Mouse (Mus musculus) liver, embryonic 11.5 days (tissue): ENCODE measurements around the gene Rasa2. TPM values are rescaled to one million over a fixed set of nuclear protein-coding genes. Genes with fewer than 3 reads are reported as not detected.
"Not testable (repeated sequence)": the region's sequence is repeated elsewhere in the genome, so short reads cannot be mapped to it uniquely, and the experiment has no call there.

Experiments
- ATAC-seq: fragments of 200-750 bp; cut with Nextera tagmentation; replicated peaks from 2 replicates; pipeline ENCODE4 v1.8.0; 2017; ENCODE audit warnings: moderate number of reproducible peaks, mild to moderate bottlenecking, moderate TSS enrichment, moderate library complexity; ENCODE audit not compliant: low FRiP score
- DNase-seq: peaks from one replicate; pipeline ENCODE4 v3.0.0-alpha.2; 2017; ENCODE audit warnings: low spot score
- H3K27ac ChIP-seq: fragments of 300-500 bp; sonication (generic); 2 replicates; pipeline ENCODE4 v1.5.1; 2014; ENCODE audit warnings: mild to moderate bottlenecking, low read depth, low read length, control low read depth
- H3K27me3 ChIP-seq: fragments of 300-500 bp; sonication (generic); replicated peaks from 2 replicates; pipeline ENCODE4 v1.6.1; 2014; ENCODE audit warnings: low read length, mixed read lengths; ENCODE audit not compliant: control insufficient read depth, insufficient read depth
- H3K36me3 ChIP-seq: fragments of 300-500 bp; sonication (generic); 2 replicates; pipeline ENCODE4 v1.6.1; 2014; ENCODE audit warnings: mild to moderate bottlenecking, low read length, moderate library complexity, mixed read lengths; ENCODE audit not compliant: control insufficient read depth, insufficient read depth
- H3K4me1 ChIP-seq: fragments of 300-500 bp; sonication (generic); replicated peaks from 2 replicates; pipeline ENCODE4 v1.6.1; 2014; ENCODE audit warnings: low read length, mixed read lengths; ENCODE audit not compliant: control insufficient read depth, insufficient read depth
- H3K4me2 ChIP-seq: fragments of 300-500 bp; sonication (generic); 2 replicates; pipeline ENCODE4 v1.6.1; 2014; ENCODE audit warnings: mild to moderate bottlenecking, control low read depth, moderate library complexity
- H3K4me3 ChIP-seq: fragments of 300-500 bp; sonication (generic); 2 replicates; pipeline ENCODE4 v1.5.1; 2014; ENCODE audit warnings: low read depth, low read length, control low read depth
- H3K9ac ChIP-seq: fragments of 300-500 bp; sonication (generic); 2 replicates; pipeline ENCODE4 v1.6.1; 2014; ENCODE audit warnings: low read depth, low read length, control low read depth
- H3K9me3 ChIP-seq: fragments of 300-500 bp; sonication (generic); 2 replicates; pipeline ENCODE4 v1.6.1; 2016; ENCODE audit warnings: low read length, inconsistent platforms, mixed read lengths; ENCODE audit not compliant: control insufficient read depth
- WGBS: fragments of 180-500 bp; shearing (Covaris S2); extraction: QIAGEN DNeasy Blood & Tissue Kit; methylation state at CpG from one replicate; pipeline ENCODE4 v1.1.7; 2014; 5-methylcytosine and 5-hydroxymethylcytosine counted together
- polyA plus RNA-seq: library from polyadenylated mRNA; unstranded; fragments of >200 nt; fragmentation: Nextera tagmentation; extraction: Ambion mirVana; gene quantifications from 2 replicates; pipeline ENCODE4 v1.2.1, GENCODE M21; 2014

The Rasa2 gene
- polyA plus RNA-seq, 1 experiment from 2014 or later = 9.7 TPM

DNA sequence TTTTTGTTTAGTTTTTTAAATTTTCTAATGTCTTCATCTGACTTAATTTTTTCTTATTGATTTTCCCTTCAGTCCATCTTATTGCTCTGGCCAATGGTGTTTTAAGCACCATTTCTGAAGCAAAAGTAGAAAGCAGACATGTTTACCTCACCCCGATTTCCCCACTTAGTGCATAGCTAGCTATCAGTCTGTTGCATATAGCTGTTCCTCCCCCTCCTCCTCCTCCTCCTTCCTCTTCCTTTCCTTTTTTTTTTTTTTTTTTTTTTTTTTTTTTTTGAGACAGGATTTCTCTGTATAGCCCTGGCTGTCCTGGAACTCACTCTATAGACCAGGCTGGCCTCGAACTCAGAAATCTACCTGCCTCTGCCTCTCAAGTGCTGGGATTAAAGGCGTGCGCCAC lies 95.3 kb downstream of the Rasa2 start:
- not testable (repeated sequence) for H3K4me3 ChIP-seq, DNase-seq, H3K4me1 ChIP-seq, H3K9ac ChIP-seq, H3K36me3 ChIP-seq, H3K27ac ChIP-seq, H3K9me3 ChIP-seq, H3K4me2 ChIP-seq, H3K27me3 ChIP-seq
- peak; percentile 25; the same call in 1 of the 2 replicates for ATAC-seq
- WGBS = 70% methylated on average over 4 of the region's 4 CpGs

GRCm38 (mm10) chr9:96535431-96535830 lies 96.0 kb downstream of the Rasa2 start:
- Histone ChIP-seq H3K27me3 (no peaks in the 10 kb centered on the region), H3K9me3 (no peaks in the 10 kb centered on the region), H3K36me3 (no peaks in the 10 kb centered on the region), H3K27ac (no peak overlapping the region), H3K4me1 (peaks cover 5% of the 10 kb centered on the region; the same call in 1 of the 2 replicates), H3K9ac (no peak overlapping the region), H3K4me3 (no peak overlapping the region), H3K4me2 (no peak overlapping the region)
- ATAC-seq (no peak), DNase-seq (no peak)
- 85% methylated on average over 6 of the region's 6 CpGs for WGBS

- Histone ChIP-seq H3K4me1 (peaks cover 5% of the 10 kb centered on the region; the same call in 1 of the 2 replicates), H3K36me3 (no peaks in the 10 kb centered on the region), H3K4me2 (no peak overlapping the region), H3K4me3 (no peak overlapping the region), H3K27me3 (no peaks in the 10 kb centered on the region), H3K27ac (no peak overlapping the region), H3K9me3 (no peaks in the 10 kb centered on the region), H3K9ac (no peak overlapping the region)
- WGBS = 87% methylated on average over 4 of the region's 4 CpGs
- ATAC-seq (no peak), DNase-seq (no peak)
Observed at GRCm38 (mm10) chr9:96534256-96534655, 97.2 kb downstream of the Rasa2 start.

DNA sequence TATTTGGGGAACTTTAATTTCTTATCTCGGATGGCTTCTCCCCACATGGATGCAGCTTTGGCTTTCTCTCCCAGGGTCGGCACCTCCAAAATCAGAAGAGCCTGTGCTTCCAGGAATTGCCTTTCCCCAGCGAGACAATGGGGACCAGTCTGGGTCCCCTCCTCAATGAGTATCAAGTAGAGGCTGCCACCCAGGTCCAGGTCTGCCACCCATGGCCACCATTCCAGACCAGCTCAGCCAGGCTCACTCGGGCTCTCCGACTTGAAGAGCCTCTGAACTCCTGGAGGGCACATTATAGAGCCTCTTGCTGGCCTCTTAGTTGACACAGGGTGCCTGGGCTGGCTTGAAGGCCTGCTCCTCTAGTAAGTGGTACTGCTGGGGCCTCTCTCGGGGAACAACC lies 97.9 kb downstream of the Rasa2 start:
- 74% methylated on average over 6 of the region's 6 CpGs for WGBS
- no peaks in the 10 kb centered on the region for H3K27me3 ChIP-seq

GRCm38 (mm10) chr9:96532531-96532930 lies 98.9 kb downstream of the Rasa2 start:
- Histone ChIP-seq H3K36me3 (no peaks in the 10 kb centered on the region), H3K27ac (no peak overlapping the region), H3K9ac (no peak overlapping the region), H3K9me3 (no peaks in the 10 kb centered on the region), H3K4me3 (no peak overlapping the region), H3K27me3 (no peaks in the 10 kb centered on the region), H3K4me2 (no peak overlapping the region), H3K4me1 (peaks cover 5% of the 10 kb centered on the region; the same call in 1 of the 2 replicates)
- ATAC-seq (no peak), DNase-seq (no peak)
- WGBS = 76% methylated on average over 4 of the region's 4 CpGs

More for the DNA sequence above, 97.9 kb downstream of the Rasa2 start:
- Histone ChIP-seq H3K4me1 (peaks cover 5% of the 10 kb centered on the region; the same call in 1 of the 2 replicates), H3K9me3 (no peaks in the 10 kb centered on the region), H3K4me2 (no peak overlapping the region), H3K27ac (no peak overlapping the region), H3K36me3 (no peaks in the 10 kb centered on the region), H3K9ac (no peak overlapping the region), H3K4me3 (no peak overlapping the region)
- no peak for DNase-seq
- no peak for ATAC-seq

DNA sequence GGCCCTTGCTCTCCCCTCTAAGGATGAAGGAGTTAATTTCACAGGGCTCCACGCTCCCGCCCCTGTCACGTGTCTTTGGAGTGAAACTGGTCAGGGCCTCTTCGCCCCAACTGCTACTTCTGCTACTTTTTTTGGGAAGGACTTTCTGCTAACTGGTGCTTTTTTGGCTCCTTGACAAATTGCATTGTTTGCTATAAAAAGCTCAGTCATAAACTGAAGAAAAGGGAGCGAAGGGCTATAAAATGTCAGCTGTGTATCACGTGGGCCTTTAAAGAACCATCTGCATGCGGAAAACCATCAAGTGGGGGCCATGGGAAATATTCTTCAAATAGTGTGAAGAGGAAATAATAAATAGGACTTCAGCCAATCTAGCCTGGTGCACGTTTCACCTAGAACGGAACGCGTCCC lies 100.7 kb downstream of the Rasa2 start:
- Histone ChIP-seq H3K4me2 (no peak overlapping the region), H3K36me3 (no peaks in the 10 kb centered on the region), H3K4me3 (no peak overlapping the region), H3K9ac (no peak overlapping the region), H3K27ac (no peak overlapping the region), H3K27me3 (no peaks in the 10 kb centered on the region), H3K4me1 (0 out of 2 replicates have a peak, but pooled peaks cover 3% of the 10 kb centered on the region), H3K9me3 (no peaks in the 10 kb centered on the region)
- 72% methylated on average over 11 of the region's 11 CpGs for WGBS
- no peak for ATAC-seq
- no peak for DNase-seq

DNA sequence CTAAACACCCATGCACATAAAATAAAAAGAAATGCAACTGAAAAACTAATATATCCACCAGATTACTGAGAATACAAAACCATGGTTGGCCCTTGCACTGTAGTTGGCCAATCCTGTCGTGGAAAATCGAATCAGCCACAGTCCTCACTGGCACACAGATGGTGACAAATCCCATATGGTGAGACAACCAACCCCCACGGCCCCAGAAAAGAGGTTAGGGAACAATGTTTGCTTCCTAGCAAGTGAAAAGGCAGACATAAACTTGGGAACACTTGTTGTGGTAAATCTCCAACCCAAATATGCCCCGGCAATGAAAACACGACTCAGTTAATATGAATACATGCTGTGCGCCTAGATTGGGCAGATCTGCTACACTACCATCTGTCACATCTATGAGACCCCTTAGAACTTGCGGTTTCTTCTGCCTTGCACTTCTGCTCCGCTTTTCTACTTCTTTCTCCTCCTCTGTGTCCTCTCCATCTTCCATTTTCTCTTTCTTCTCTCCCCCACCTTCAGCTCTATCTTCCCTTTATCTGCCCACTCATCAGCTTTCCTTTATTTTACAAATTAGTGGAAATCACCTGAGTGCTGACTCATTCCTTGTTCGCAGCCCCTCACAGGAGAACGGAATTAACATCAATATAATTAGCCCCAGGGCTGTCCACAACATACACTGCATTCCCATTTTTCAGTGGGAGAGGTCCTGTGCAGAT lies 101.3 kb downstream of the Rasa2 start:
- Histone ChIP-seq H3K4me2 (no peak overlapping the region), H3K4me1 (0 out of 2 replicates have a peak, but pooled peaks cover 3% of the 10 kb centered on the region), H3K4me3 (no peak overlapping the region), H3K27me3 (no peaks in the 10 kb centered on the region), H3K9ac (no peak overlapping the region), H3K27ac (no peak overlapping the region), H3K36me3 (no peaks in the 10 kb centered on the region), H3K9me3 (no peaks in the 10 kb centered on the region)
- WGBS = 74% methylated on average over 10 of the region's 10 CpGs
- ATAC-seq (no peak), DNase-seq (no peak)

GRCm38 (mm10) chr9:96526011-96526410 lies 105.4 kb downstream of the Rasa2 start:
- H3K4me3 ChIP-seq = no peak overlapping the region
- no peak for ATAC-seq
- no peak for DNase-seq
- H3K36me3 ChIP-seq = no peaks in the 10 kb centered on the region
- H3K4me1 ChIP-seq = 0 out of 2 replicates have a peak, but pooled peaks cover 3% of the 10 kb centered on the region
- no peak overlapping the region for H3K4me2 ChIP-seq
- no peaks in the 10 kb centered on the region for H3K9me3 ChIP-seq
- 56% methylated on average over 4 of the region's 4 CpGs for WGBS
- no peaks in the 10 kb centered on the region for H3K27me3 ChIP-seq
- no peak overlapping the region for H3K9ac ChIP-seq
- H3K27ac ChIP-seq = no peak overlapping the region

DNA sequence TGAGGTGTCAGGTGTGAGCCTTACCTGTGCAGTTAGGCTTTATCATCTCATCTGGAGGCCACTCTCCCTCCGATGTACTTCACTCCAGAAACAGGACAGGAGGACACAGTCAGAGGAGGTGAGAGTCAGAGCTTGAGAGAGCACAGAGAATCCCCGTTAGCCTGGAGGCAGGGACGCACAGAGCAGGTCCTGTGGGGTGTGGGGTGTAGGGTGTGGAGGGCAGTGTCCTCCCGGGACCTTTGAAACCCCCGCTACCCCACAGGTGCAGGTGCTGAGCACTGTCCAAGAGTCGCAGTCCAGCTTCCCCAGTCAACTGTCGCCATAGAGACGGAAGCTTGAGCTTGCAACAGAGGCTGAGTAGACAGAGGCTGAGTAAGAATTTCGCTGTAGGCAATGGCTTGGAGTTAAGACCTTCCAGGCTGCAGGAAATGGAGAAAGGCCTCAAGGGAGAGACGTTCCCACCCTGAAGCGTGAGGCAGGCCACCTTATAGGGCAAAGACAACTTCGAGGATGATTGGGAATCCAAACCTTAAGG lies 106.4 kb downstream of the Rasa2 start, which contains the start of gene Gm28729:
Gene Gm28729, minus strand, starts transcription at position 293 of the 535 bp plus-strand sequence.
- H3K27ac ChIP-seq = no peak within 1 kb of the TSS
- 0 out of 2 replicates have a peak, but pooled peaks cover 3% of the 10 kb centered on the region for H3K4me1 ChIP-seq
- 55% methylated on average over 12 of the region's 12 CpGs for WGBS
- no peak within 1 kb of the TSS for H3K4me2 ChIP-seq
- DNase-seq (no peak), ATAC-seq (no peak)
- H3K9ac ChIP-seq = no peak within 1 kb of the TSS
- no peaks in the 10 kb centered on the region for H3K36me3 ChIP-seq
- H3K4me3 ChIP-seq = no peak within 1 kb of the TSS
- H3K9me3 ChIP-seq = no peaks in the 10 kb centered on the region
- no peaks in the 10 kb centered on the region for H3K27me3 ChIP-seq
